Mouse (Mus musculus): ENCODE measurements at regions not wholly inside any gene's neighbourhood (a gene's known extent, or its start where the extent isn't known, plus 50 kb on each side); places are given as distances from the start of the nearest gene placed in this dataset.

DNA sequence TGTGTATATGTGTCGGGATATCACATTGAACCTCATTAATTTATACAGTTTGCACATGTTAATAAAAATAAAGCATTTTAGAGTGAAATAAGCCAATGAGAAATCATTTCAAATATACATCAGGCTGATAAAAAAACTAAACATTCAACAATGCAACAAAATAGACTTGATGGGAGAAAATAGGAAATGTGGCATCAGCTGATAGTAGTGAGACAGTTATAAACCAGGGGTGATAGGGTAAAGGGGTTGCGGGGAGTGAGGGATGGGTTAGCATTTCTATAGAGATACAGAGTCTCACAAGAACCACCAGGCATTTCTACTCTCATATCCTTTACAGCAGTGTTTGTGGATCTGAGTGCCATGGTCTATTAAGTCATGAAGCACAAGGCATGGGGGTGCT, 108.6 kb upstream of the Mvb12b start:
- TF ChIP-seq CTCF (IDR thresholded peaks at IDR 0.05; ENCODE audit: extremely low read depth, insufficient read depth, low read length) = no peak
- TF ChIP-seq POLR2A (IDR thresholded peaks at IDR 0.05; ENCODE audit: extremely low read depth, insufficient read depth, low read length) = no peak
